Mouse (Mus musculus) spleen, adult 2 months (tissue): ENCODE measurements around the gene Ccdc43.

ENCODE experiments used
- CTCF ChIP-seq: fragments of 200-500 bp; IDR thresholded peaks from 2 replicates; pipeline ENCODE4 v1.5.1; 2011; ENCODE audit warnings: mild to moderate bottlenecking, inconsistent platforms; ENCODE audit not compliant: insufficient read depth, insufficient read length, insufficient replicate concordance; ENCODE audit errors: extremely low read depth
- POLR2A ChIP-seq: fragments of 200-500 bp; IDR thresholded peaks from 2 replicates; pipeline ENCODE4 v1.6.1; 2011; ENCODE audit warnings: low read depth, low read length, inconsistent platforms

GRCm38 (mm10) chr11:102731366-102731765, 33.8 kb upstream of the Ccdc43 start:
- TF ChIP-seq CTCF = no peak
- no peak for TF ChIP-seq POLR2A
